8 mouse cellular contexts compared by ENCODE assay signal in the genomic region with DNA sequence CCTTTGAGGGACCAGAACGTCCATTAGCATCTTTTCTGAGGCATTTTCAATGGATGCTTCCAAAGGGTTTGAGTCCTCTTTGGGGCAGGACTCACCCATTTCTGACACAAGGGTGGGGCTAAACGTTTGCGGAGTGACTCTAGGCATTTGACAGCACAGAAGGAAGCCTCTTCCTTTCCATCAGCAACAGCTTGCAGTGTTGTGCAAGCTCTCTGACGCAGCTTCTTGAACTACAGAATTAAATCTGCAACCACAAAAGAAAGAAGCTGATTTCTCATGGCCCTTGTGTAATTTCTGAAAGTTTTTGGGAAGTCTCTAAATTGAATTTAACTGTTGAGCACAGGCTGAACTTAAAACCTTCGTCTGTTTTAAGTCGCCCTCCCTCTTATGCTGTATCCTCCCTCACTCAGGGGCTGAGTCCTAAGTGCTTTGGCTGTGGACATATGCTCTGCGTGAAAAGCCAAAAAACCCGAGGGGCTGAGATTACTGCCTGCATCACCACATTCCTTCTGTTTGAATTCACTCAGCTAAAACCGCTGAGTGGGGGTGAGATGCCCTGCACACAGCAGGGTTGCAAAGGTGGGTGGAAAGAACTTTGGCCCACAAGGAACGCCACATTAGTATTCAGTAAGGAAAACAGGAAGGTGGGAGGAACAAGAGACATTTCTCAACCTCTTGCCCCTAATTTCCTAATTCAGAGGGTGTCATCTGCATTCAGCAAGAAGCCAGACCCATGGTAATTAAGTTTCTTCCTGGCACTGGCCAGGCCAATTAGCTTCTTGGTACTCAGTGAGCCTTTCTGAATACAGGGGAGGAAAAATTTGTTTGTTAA.
DNase-seq lines count a peak whose midpoint lies in the region; ATAC-seq and TF ChIP-seq lines count a peak whose summit lies in the region.

No protein-coding gene starts in this region.

- no peak overlapping the region for H3K4me3 ChIP-seq in hindbrain, embryonic 14.5 days (replicated peaks; ENCODE audit: low read length)
- H3K4me3 ChIP-seq in hindbrain, embryonic 13.5 days: no peak overlapping the region
- H3K4me3 ChIP-seq in forebrain, embryonic 14.5 days (ENCODE audit: low read depth, low read length): no peak overlapping the region

- in situ Hi-C loops in Patski (cut with MboI; ENCODE audit: low pct_unique_long_range_greater_than_20kb): no loop called here

- CTCF ChIA-PET in Patski (lab: Charles Lee): interaction anchor here (1.4 to 1.7 kb wide), 2 partner anchors 9 to 30 kb away, joined by 3 to 5 read pairs; no protein-coding TSS in a partner anchor

- H3K4me1 ChIP-seq in hindbrain, embryonic 14.5 days (replicated peaks; ENCODE audit: control insufficient read depth, insufficient read depth, low read length): no peaks in the 10 kb centered on the region
- peaks cover 8% of the 10 kb centered on the region for H3K4me1 ChIP-seq in hindbrain, embryonic 13.5 days (replicated peaks)
- H3K4me1 ChIP-seq in forebrain, embryonic 14.5 days (ENCODE audit: control insufficient read depth, insufficient read depth, low read length): peaks cover 7% of the 10 kb centered on the region; the same call in 1 of the 2 replicates

- H3K36me3 ChIP-seq in hindbrain, embryonic 14.5 days (replicated peaks; ENCODE audit: control insufficient read depth, insufficient read depth): no peaks in the 10 kb centered on the region
- no peaks in the 10 kb centered on the region for H3K36me3 ChIP-seq in hindbrain, embryonic 13.5 days
- no peaks in the 10 kb centered on the region for H3K36me3 ChIP-seq in forebrain, embryonic 14.5 days (ENCODE audit: control insufficient read depth, insufficient read depth, low read length)

- no peak overlapping the region for H3K9ac ChIP-seq in hindbrain, embryonic 14.5 days
- H3K9ac ChIP-seq in hindbrain, embryonic 13.5 days: no peak overlapping the region
- H3K9ac ChIP-seq in forebrain, embryonic 14.5 days (ENCODE audit: low read length): no peak overlapping the region

- peak; percentile 59; the same call in 1 of the 2 replicates for ATAC-seq in hindbrain, embryonic 14.5 days (ENCODE audit: low FRiP score)
- ATAC-seq in hindbrain, embryonic 13.5 days (ENCODE audit: low FRiP score): no peak
- peak; percentile 70 for ATAC-seq in Patski
- ATAC-seq in forebrain, embryonic 14.5 days: peak; percentile 58
- peak; percentile 82 for ATAC-seq in monocyte, adult 5-6 weeks (replicated peaks; ENCODE audit: insufficient number of reproducible peaks, low FRiP score, low TSS enrichment, poor library complexity, severe bottlenecking)

- POLR2A ChIA-PET in Patski (lab: Charles Lee): no interaction called here

- DNase-seq in hindbrain, embryonic 14.5 days (ENCODE audit: low spot score): no peak
- DNase-seq in Patski (ENCODE audit: low read depth, low spot score): peak; percentile 48
- DNase-seq in forebrain, embryonic 14.5 days (ENCODE audit: low spot score): peak; percentile 51
- peak; percentile 43 to 78 for DNase-seq in kidney, postnatal 25 days
- DNase-seq in gastrocnemius, postnatal 25 days: no peak
- DNase-seq in gastrocnemius, adult 8-10 months (ENCODE audit: low spot score in 2 of 2): no peak

- TF ChIP-seq CTCF in Patski (IDR thresholded peaks at IDR 0.05): no peak

- H3K9me3 ChIP-seq in hindbrain, embryonic 14.5 days (ENCODE audit: control insufficient read depth, low read length): no peaks in the 10 kb centered on the region
- no peaks in the 10 kb centered on the region for H3K9me3 ChIP-seq in hindbrain, embryonic 13.5 days
- no peaks in the 10 kb centered on the region for H3K9me3 ChIP-seq in forebrain, embryonic 14.5 days (replicated peaks; ENCODE audit: control insufficient read depth, low read length)

- 30% methylated on average over 10 of the region's 10 CpGs for WGBS in hindbrain, embryonic 14.5 days
- 38% methylated on average over 10 of the region's 10 CpGs for WGBS in hindbrain, embryonic 13.5 days
- whole genome bisulfite sequencing in forebrain, embryonic 14.5 days: 24% methylated on average over 10 of the region's 10 CpGs

- no peak overlapping the region for H3K4me2 ChIP-seq in hindbrain, embryonic 14.5 days (replicated peaks)
- H3K4me2 ChIP-seq in hindbrain, embryonic 13.5 days: no peak overlapping the region
- H3K4me2 ChIP-seq in forebrain, embryonic 14.5 days (ENCODE audit: low read length): no peak overlapping the region

- no peaks in the 10 kb centered on the region for H3K27me3 ChIP-seq in hindbrain, embryonic 14.5 days (ENCODE audit: control insufficient read depth, insufficient read depth, low read length)
- H3K27me3 ChIP-seq in hindbrain, embryonic 13.5 days: no peaks in the 10 kb centered on the region
- no peaks in the 10 kb centered on the region for H3K27me3 ChIP-seq in Patski
- no peaks in the 10 kb centered on the region for H3K27me3 ChIP-seq in forebrain, embryonic 14.5 days (replicated peaks; ENCODE audit: control insufficient read depth, insufficient read depth, low read length)

- H3K27ac ChIP-seq in hindbrain, embryonic 14.5 days: no peak overlapping the region
- H3K27ac ChIP-seq in hindbrain, embryonic 13.5 days: no peak overlapping the region
- H3K27ac ChIP-seq in forebrain, embryonic 14.5 days (ENCODE audit: low read depth, low read length): no peak overlapping the region

Comparison
In these comparisons a context has a peak if more than half of its experiments do, and no peak if none do; other contexts are left out.
1. DNase-seq: peak in Patski (single experiment), forebrain, embryonic 14.5 days (single experiment) and kidney, postnatal 25 days (2 of 2); none in hindbrain, embryonic 14.5 days (single experiment), gastrocnemius, postnatal 25 days (single experiment) and gastrocnemius, adult 8-10 months (0 of 2).